Mouse (Mus musculus) olfactory bulb, adult 2 months (tissue): Measurements from ENCODE around the gene Ptrh1.

ENCODE experiments used
- CTCF ChIP-seq: fragments of 200-500 bp; IDR thresholded peaks from 2 replicates; pipeline ENCODE4 v1.5.1; 2012; ENCODE audit warnings: low read depth, mild to moderate bottlenecking, low read length, moderate library complexity; ENCODE audit not compliant: insufficient read depth
- POLR2A ChIP-seq: fragments of 200-500 bp; IDR thresholded peaks from 2 replicates; pipeline ENCODE4 v1.6.1; 2012; ENCODE audit warnings: mild to moderate bottlenecking, low read depth, low read length, moderate library complexity; ENCODE audit not compliant: insufficient read depth

- no peak for TF ChIP-seq POLR2A
- TF ChIP-seq CTCF, result no peak
Observed at GRCm38 (mm10) chr2:32767241-32767640, 8.3 kb upstream of the Ptrh1 start.
